Mouse (Mus musculus): ENCODE measurements at regions not wholly inside any gene's neighbourhood (a gene's known extent, or its start where the extent isn't known, plus 50 kb on each side); places are given as distances from the start of the nearest gene placed in this dataset.

DNA sequence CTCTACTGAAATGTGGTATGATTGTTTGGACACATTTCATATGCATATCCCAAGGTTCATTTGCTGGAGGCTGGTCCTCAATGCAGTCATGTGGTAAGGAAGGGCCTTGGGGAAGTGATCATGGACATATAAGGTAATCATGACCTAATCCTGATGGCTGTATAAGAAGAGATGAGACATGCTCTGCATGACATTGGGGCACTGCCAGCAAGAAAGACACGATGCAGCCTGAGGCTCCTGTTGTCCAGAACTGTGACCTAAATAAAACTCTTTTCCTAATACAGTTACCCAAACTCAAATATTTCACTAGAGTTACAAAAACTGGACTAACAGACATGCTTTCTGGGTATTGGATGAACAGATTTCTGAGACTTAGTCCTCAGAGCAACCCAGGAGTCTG lies 485.7 kb downstream of the Grin2a start:
- no peak for DNase-seq (ENCODE audit: low spot score in 2 of 2)

DNA sequence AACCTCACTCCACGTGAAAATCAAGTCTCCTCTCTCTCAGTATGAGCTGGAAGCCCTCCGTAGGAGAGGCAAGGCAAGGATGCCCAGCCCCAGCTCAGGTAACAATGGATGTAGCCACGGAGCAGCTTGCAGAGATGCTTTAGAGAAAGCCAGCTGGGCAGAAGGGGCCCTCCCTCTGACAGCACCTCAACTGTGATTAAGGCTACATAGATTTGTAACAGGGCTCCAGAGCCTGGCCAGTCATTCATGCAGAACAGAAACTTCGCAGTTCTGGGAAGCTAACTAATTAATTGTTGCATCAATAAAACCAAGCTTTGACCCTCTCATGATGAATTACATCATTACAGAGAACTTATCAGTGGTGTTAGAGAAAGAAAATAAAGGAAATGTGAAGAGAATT lies 480.8 kb downstream of the Grin2a start:
- DNase-seq (ENCODE audit: low spot score in 2 of 2): no peak
